Mouse (Mus musculus) small intestine, adult 2 months (tissue): ENCODE results near the gene Rpn1.

Source experiments
- CTCF ChIP-seq: fragments of 200-500 bp; IDR thresholded peaks from 2 replicates; pipeline ENCODE4 v1.5.1; 2012; ENCODE audit warnings: low read depth, mild to moderate bottlenecking, control low read depth, inconsistent platforms, low read length, moderate library complexity, mixed read lengths; ENCODE audit not compliant: insufficient replicate concordance, insufficient read length; ENCODE audit errors: extremely low read depth
- POLR2A ChIP-seq: fragments of 200-500 bp; IDR thresholded peaks from 2 replicates; pipeline ENCODE4 v1.6.1; 2012; ENCODE audit warnings: low read depth, mild to moderate bottlenecking, control low read depth, inconsistent platforms, low read length, moderate library complexity

DNA sequence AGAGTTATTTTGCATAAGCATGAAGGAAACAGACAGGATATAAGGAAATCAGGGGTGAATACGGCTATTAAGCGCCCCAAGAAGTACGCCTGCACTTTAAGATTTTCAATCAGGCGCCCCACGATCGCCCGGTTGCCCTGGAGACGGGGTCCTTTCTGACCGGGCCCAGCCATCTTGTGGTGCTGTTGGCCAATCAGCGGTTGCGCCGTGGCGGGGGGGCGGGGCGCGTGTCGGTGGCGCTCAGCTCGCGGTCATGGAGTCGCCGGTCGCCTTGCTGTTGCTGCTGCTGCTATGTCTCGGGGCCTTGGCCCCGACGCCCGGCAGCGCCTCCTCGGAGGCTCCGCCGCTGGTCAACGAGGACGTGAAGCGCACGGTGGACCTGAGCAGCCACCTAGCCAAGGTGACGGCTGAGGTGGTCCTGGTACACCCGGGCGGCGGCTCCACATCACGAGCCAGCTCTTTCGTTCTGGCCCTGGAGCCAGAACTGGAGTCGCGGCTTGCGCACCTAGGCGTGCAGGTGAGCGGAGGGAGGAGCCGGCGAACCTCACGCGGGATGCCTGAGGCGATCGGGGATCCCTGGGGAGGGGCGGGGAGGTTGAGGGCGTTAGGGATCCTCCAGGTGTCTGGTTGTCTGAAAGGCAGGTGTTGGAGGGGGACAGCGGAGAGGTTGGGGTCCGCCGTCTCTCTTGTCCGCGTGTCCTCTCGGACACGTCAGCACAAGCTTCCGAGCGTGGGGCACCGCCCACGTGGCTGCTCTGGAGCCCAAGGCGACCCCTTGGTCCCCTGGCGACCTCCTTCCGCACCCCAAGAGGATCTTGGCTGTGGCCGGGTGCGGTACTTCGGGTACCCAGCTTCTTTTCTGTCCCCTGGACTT lies at the start of gene Rpn1:
- TF ChIP-seq POLR2A: peak; percentile 80
- no peak for TF ChIP-seq CTCF
